In the genomic region with DNA sequence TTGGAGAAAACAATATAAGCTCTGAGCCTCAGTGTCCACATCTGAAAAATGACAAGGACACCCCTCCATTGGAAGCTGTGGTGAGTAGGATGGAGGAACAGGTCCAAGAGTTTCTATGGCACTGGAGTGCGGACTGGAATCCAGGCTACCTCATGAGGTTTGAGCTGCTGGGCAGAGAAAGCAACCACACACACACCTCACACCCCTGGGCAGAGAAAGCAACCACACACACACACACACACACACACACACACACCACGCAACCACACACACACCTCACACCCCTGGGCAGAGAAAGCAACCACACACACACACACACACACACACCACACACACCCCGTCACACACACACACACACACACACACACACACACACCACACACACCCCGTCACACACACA, we compare ENCODE assay signal across 1 mouse cellular context.
TF ChIP-seq lines count a peak whose summit lies in the region.

No protein-coding gene starts in this region.

TF ChIP-seq in MEL, 35 proteins besides CTCF, POLR2A, EP300 and RAD21:
- TF ChIP-seq MYC (IDR thresholded peaks at IDR 0.05; ENCODE audit: low read depth, low read length), result 0 out of 2 replicates have a peak, but pooled peaks have one; percentile 10
